Mouse (Mus musculus): ENCODE data around the gene Tmem63a.

- TF ChIP-seq CTCF (IDR thresholded peaks at IDR 0.05; ENCODE audit: low read depth, low read length) (no peak), POLR2A (IDR thresholded peaks at IDR 0.05; ENCODE audit: borderline replicate concordance, low read depth, low read length) (no peak)
Observed at GRCm38 (mm10) chr1:181009011-181009590, 67.0 kb downstream of the Tmem63a start.

All from bone marrow macrophage, adult 2 months (primary cell).